Mouse (Mus musculus) intestine, embryonic 14.5 days (tissue): ENCODE results near the gene Kcne2. TPM values are rescaled to one million over a fixed set of nuclear protein-coding genes. Genes with fewer than 3 reads are reported as not detected.

ENCODE experiments used
- ATAC-seq: fragments of 200-750 bp; cut with Nextera tagmentation; replicated peaks from 2 replicates; pipeline ENCODE4 v1.8.0; 2017; ENCODE audit warnings: low read depth, moderate number of reproducible peaks, moderate TSS enrichment, moderate library complexity; ENCODE audit not compliant: low FRiP score, low TSS enrichment
- DNase-seq: peaks from one replicate; pipeline ENCODE4 v3.0.0-alpha.2; 2018; ENCODE audit warnings: low spot score
- H3K27ac ChIP-seq: fragments of 300-500 bp; sonication (generic); 2 replicates; pipeline ENCODE4 v1.5.1; 2014; ENCODE audit warnings: low read depth, mild to moderate bottlenecking, control low read depth
- H3K27me3 ChIP-seq: fragments of 300-500 bp; sonication (generic); replicated peaks from 2 replicates; pipeline ENCODE4 v1.6.1; 2014; ENCODE audit warnings: low read length, control low read depth; ENCODE audit not compliant: control insufficient read depth, insufficient read depth
- H3K36me3 ChIP-seq: fragments of 300-500 bp; sonication (generic); 2 replicates; pipeline ENCODE4 v1.6.1; 2014; ENCODE audit warnings: low read length, control low read depth; ENCODE audit not compliant: control insufficient read depth, insufficient read depth
- H3K4me1 ChIP-seq: fragments of 300-500 bp; sonication (generic); replicated peaks from 2 replicates; pipeline ENCODE4 v1.6.1; 2014; ENCODE audit warnings: low read length, control low read depth, mixed read lengths; ENCODE audit not compliant: control insufficient read depth, insufficient read depth
- H3K4me2 ChIP-seq: fragments of 300-500 bp; sonication (generic); 2 replicates; pipeline ENCODE4 v1.6.1; 2014; ENCODE audit warnings: low read length
- H3K4me3 ChIP-seq: fragments of 300-500 bp; sonication (generic); 2 replicates; pipeline ENCODE4 v1.5.1; 2014; ENCODE audit warnings: low read depth, low read length, control low read depth, mixed read lengths
- H3K9ac ChIP-seq: fragments of 300-500 bp; sonication (generic); 2 replicates; pipeline ENCODE4 v1.6.1; 2014; ENCODE audit warnings: mild to moderate bottlenecking, low read length
- H3K9me3 ChIP-seq: fragments of 300-500 bp; sonication (generic); 2 replicates; pipeline ENCODE4 v1.6.1; 2016; ENCODE audit warnings: low read length, control low read depth; ENCODE audit not compliant: control insufficient read depth
- WGBS: fragments of 180-500 bp; shearing (Covaris S2); extraction: QIAGEN DNeasy Blood & Tissue Kit; methylation state at CpG from one replicate; pipeline ENCODE4 v1.1.7; 2014; 5-methylcytosine and 5-hydroxymethylcytosine counted together
- polyA plus RNA-seq: library from polyadenylated mRNA; unstranded; fragments of >200 nt; fragmentation: Nextera tagmentation; extraction: Ambion mirVana; gene quantifications from 2 replicates; pipeline ENCODE4 v1.2.1, GENCODE M21; 2014

Kcne2 gene
- polyA plus RNA-seq, 1 experiment from 2014 or later, result 0.18 TPM

- Histone ChIP-seq H3K9me3 (no peaks in the 10 kb centered on the region), H3K4me2 (no peak overlapping the region), H3K27ac (no peak overlapping the region), H3K27me3 (no peaks in the 10 kb centered on the region), H3K4me1 (no peaks in the 10 kb centered on the region), H3K4me3 (no peak overlapping the region), H3K9ac (no peak overlapping the region), H3K36me3 (no peaks in the 10 kb centered on the region)
- ATAC-seq, result no peak
- no peak for DNase-seq
- 56% methylated on average over 9 of the region's 9 CpGs for WGBS
Measured at GRCm38 (mm10) chr16:92334600-92334999, 42.4 kb downstream of the Kcne2 start.

GRCm38 (mm10) chr16:92336280-92336679 lies 44.1 kb downstream of the Kcne2 start:
- DNase-seq (peak; percentile 88), ATAC-seq (no peak; the same call in 1 of the 2 replicates)
- H3K4me3 ChIP-seq, result no peak overlapping the region
- H3K4me1 ChIP-seq, result no peaks in the 10 kb centered on the region; the same call in 1 of the 2 replicates
- peak overlapping the region; percentile 22 for H3K4me2 ChIP-seq
- no peaks in the 10 kb centered on the region for H3K9me3 ChIP-seq
- 5% methylated on average over 9 of the region's 9 CpGs for WGBS
- H3K27me3 ChIP-seq, result no peaks in the 10 kb centered on the region
- no peak overlapping the region for H3K9ac ChIP-seq
- no peak overlapping the region for H3K27ac ChIP-seq
- no peaks in the 10 kb centered on the region for H3K36me3 ChIP-seq

DNA sequence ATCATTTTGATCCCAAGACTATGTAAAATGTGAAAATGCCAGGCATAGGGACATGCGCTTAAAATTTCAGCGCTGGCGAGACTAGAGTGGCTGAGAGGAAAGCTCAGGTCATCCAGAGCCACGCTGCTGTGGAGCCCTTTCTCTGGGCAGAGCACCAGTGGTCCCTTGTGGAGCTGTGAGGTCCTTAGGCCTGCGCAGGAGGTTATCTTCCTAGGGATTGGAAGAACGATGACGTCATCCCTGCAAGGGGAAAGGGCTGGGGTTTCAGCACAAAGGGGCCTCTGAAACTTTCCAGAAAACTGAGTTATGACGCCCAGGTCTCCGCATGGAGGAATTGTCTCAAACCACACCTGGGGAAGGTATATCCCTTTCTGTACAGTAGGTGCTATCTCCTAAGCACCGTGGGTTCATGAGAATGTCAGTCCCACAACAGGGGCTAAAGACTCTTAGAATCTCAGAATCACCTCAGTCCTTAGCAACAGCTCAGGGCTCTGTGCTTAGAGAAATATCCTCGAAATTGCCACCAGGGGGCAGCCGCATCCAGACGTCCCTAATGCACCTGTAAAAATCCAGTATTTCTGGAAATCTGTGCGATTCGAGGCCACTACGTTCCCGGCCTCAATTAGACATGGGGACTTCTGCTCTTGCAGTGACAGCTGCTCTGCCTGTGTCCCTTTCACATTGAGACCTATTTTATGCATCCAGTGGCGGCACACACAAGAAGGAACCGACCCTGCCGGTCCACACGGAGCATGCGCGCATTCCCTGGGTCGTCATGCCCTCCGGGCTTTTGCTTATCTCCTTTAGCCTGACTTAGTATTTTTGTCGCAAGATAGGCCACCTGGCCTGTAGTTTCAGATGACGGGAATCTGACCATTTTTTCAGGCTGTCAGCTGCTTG lies 48.7 kb downstream of the Kcne2 start:
- 0 out of 2 replicates have a peak overlapping the region, but pooled peaks have one; percentile 1 for H3K4me3 ChIP-seq
- no peaks in the 10 kb centered on the region for H3K36me3 ChIP-seq
- no peaks in the 10 kb centered on the region for H3K9me3 ChIP-seq
- H3K4me2 ChIP-seq, result peak overlapping the region; percentile 37
- 0 out of 2 replicates have a peak overlapping the region, but pooled peaks have one; percentile 16 for H3K9ac ChIP-seq
- 31% methylated on average over 27 of the region's 27 CpGs for WGBS
- H3K4me1 ChIP-seq, result no peaks in the 10 kb centered on the region; the same call in 1 of the 2 replicates
- DNase-seq (peak; percentile 88), ATAC-seq (peak; percentile 63)
- H3K27ac ChIP-seq, result no peak overlapping the region
- H3K27me3 ChIP-seq, result no peaks in the 10 kb centered on the region

- WGBS, result 49% methylated on average over 11 of the region's 11 CpGs
- Histone ChIP-seq H3K27me3 (no peaks in the 10 kb centered on the region), H3K9me3 (no peaks in the 10 kb centered on the region), H3K4me2 (no peak overlapping the region), H3K4me1 (no peaks in the 10 kb centered on the region; the same call in 1 of the 2 replicates), H3K27ac (no peak overlapping the region), H3K4me3 (no peak overlapping the region), H3K36me3 (no peaks in the 10 kb centered on the region), H3K9ac (no peak overlapping the region)
- ATAC-seq (no peak), DNase-seq (no peak)
Measured at GRCm38 (mm10) chr16:92345177-92345576, 53.0 kb downstream of the Kcne2 start.

- DNase-seq, result no peak
- no peak for ATAC-seq
- Histone ChIP-seq H3K9me3 (no peaks in the 10 kb centered on the region), H3K27me3 (no peaks in the 10 kb centered on the region), H3K9ac (no peak overlapping the region), H3K4me1 (no peaks in the 10 kb centered on the region), H3K4me3 (no peak overlapping the region), H3K36me3 (no peaks in the 10 kb centered on the region), H3K4me2 (no peak overlapping the region), H3K27ac (no peak overlapping the region)
- WGBS, result 75% methylated on average over 13 of the region's 13 CpGs
Measured at GRCm38 (mm10) chr16:92346297-92346916, 54.2 kb downstream of the Kcne2 start.

Other genes starting within 250 kb of the Kcne2 start
- gene Mrps6, start 234.1 kb upstream of the Kcne2 start, polyA plus RNA-seq, result 114 and 122 TPM in 2 replicates
- gene Gm49711, start 234.1 kb upstream of the Kcne2 start, polyA plus RNA-seq, result not detected in 2 replicates
- 8.4 and 9.1 TPM in 2 replicates for gene Slc5a3, start 234.1 kb upstream of the Kcne2 start, polyA plus RNA-seq
- gene Smim11, start 8.9 kb downstream of the Kcne2 start, polyA plus RNA-seq, result 130 and 134 TPM in 2 replicates
- not detected in 2 replicates for gene Fam243, start 29.1 kb downstream of the Kcne2 start, polyA plus RNA-seq
- gene Kcne1, start 67.1 kb downstream of the Kcne2 start, polyA plus RNA-seq, result 0.32 TPM in 1 of 2 replicates, not detected in the other
- 24.2 and 25.3 TPM in 2 replicates for gene Rcan1, start 178.5 kb downstream of the Kcne2 start, polyA plus RNA-seq
- 26.7 and 29.9 TPM in 2 replicates for gene Clic6, start 193.3 kb downstream of the Kcne2 start, polyA plus RNA-seq